Mouse (Mus musculus) liver, adult (tissue): ENCODE measurements at regions not wholly inside any gene's neighbourhood (a gene's known extent, or its start where the extent isn't known, plus 50 kb on each side); places are given as distances from the start of the nearest gene placed in this dataset.

Source experiments
- GATA4 ChIP-seq: IDR thresholded peaks from 2 replicates; pipeline ENCODE4 v1.6.1; 2014; ENCODE audit warnings: mild to moderate bottlenecking, low read length; ENCODE audit not compliant: insufficient replicate concordance

GRCm38 (mm10) chr2:173351831-173352755 lies 75.8 kb upstream of the Pmepa1 start:
- TF ChIP-seq GATA4, result no peak

- TF ChIP-seq GATA4, result no peak
Measured at GRCm38 (mm10) chr2:173352756-173353139, 76.4 kb upstream of the Pmepa1 start.

- no peak for TF ChIP-seq GATA4
Measured at GRCm38 (mm10) chr2:173353435-173354241, 77.3 kb upstream of the Pmepa1 start.

GRCm38 (mm10) chr2:173356786-173357185 lies 80.5 kb upstream of the Pmepa1 start:
- TF ChIP-seq GATA4, result no peak

GRCm38 (mm10) chr2:173365441-173366166 lies 89.3 kb upstream of the Pmepa1 start:
- TF ChIP-seq GATA4, result no peak

DNA sequence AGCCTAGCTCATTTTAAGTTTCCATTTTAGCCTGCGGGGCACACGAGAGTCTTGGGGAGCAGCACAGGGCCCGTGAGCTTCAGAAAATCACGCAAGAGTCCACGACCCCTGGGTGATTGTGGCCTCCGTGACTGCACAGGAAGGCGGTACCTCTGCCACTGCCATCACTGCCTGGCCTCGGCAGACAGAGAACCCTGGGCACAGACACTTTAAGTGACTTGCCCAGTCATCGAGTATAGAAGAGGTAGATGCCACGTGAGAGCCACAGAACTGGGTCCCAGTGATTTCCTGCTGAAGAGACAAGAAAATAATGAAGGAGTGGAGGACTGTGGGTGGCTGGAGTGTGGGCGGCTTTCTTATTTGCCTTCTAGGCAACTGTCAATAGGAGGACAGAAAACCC lies 90.4 kb upstream of the Pmepa1 start:
- no peak for TF ChIP-seq GATA4

- TF ChIP-seq GATA4, result no peak
Measured at GRCm38 (mm10) chr2:173368899-173369298, 92.6 kb upstream of the Pmepa1 start.

DNA sequence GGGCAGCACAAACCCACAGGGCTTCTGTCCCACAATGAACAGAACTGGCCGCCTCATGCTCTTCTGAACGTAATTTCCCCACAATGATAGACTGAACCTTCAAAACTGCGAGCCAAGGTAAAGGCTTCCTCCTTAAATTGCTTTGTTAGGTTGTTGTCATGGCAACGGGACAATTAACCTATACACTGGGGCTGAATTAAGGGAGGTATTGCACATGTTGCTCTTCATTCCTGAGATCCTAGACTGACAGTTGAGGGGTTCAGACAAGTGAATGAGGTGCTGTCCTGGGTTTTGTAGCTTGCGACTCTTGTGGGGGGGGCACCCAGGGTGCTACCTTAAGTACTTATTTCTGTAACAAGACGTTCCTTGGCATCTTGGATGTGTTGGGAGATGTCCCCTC lies 100.6 kb upstream of the Pmepa1 start:
- TF ChIP-seq GATA4, result no peak

GRCm38 (mm10) chr2:173377497-173378257 lies 101.3 kb upstream of the Pmepa1 start:
- no peak for TF ChIP-seq GATA4

DNA sequence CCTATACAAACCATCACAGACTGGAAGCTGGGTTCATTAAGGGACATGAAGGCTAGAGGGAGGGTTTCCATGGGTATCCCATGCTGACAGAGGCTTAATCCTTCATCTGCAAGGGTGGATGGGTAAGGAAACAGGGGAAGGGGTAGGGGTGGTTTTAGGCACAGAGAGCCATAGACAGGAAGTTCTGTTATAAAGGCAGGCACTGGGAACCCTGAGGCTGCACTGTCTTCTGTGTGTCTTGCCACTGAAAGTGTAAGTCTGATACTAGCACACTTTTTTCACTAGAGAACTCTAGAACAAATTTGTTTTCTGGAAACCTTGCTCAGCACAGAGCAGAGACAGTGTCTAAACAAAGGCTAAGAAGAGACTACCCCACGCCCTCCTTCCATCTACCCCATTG lies 103.4 kb upstream of the Pmepa1 start:
- no peak for TF ChIP-seq GATA4

- TF ChIP-seq GATA4, result no peak
Measured at GRCm38 (mm10) chr2:173380341-173380761, 104.0 kb upstream of the Pmepa1 start.

- TF ChIP-seq GATA4, result no peak
Measured at GRCm38 (mm10) chr2:173382176-173382813, 106.0 kb upstream of the Pmepa1 start.

DNA sequence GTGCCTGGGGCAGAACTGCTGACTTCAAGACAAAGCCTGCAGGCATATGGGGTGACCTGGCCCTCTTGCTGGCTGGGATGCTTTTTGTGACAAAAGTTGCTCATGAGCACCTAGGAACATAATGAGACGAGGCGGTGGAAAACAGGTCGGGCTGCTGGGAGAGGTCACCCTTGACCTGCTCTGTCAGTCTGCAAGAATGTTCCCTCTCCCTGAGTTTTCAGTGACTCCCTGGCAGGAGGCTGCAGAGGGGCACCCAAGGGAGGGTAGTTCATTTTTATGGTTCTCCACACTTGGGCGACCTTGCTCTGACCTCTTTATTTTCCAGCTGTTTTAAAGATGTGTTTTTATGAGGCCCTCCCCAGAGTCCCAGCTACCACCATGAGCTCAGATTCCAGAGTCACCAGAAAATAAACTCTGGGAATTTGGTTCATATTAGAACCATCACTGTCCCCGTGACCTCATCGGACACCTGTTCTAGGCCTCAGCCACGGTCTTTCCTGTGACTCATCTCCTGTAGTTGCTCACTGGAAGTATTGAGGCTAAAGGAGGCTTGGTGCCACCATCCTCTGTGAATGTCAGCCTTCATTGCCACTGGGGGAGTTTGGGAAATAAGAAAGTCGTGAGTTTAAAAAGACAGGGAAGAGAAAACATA lies 108.7 kb upstream of the Pmepa1 start:
- TF ChIP-seq GATA4, result no peak

- TF ChIP-seq GATA4, result no peak
Measured at GRCm38 (mm10) chr2:173385722-173386141, 109.4 kb upstream of the Pmepa1 start.
